Mouse (Mus musculus): ENCODE data around the gene Atg4a-ps. TPM values are rescaled to one million over a fixed set of nuclear protein-coding genes. Genes with fewer than 3 reads are reported as not detected.

Atg4a-ps gene
- polyA plus RNA-seq, 1 experiment from 2014 or later: 0.11 TPM

- WGBS: 60% methylated on average over 1 of the region's 1 CpGs
- Histone ChIP-seq H3K27ac (ENCODE audit: low read depth, low read length) (no peak overlapping the region), H3K9ac (ENCODE audit: low read depth, low read length) (no peak overlapping the region), H3K27me3 (replicated peaks; ENCODE audit: control insufficient read depth, insufficient read depth, low read length) (no peaks in the 10 kb centered on the region), H3K4me2 (ENCODE audit: low read length) (no peak overlapping the region), H3K4me3 (ENCODE audit: low read length) (no peak overlapping the region), H3K4me1 (ENCODE audit: control insufficient read depth, insufficient read depth, low read depth, low read length) (no peaks in the 10 kb centered on the region; the same call in 1 of the 2 replicates), H3K36me3 (ENCODE audit: control insufficient read depth, insufficient read depth, low read length) (no peaks in the 10 kb centered on the region), H3K9me3 (ENCODE audit: control insufficient read depth, low read length) (no peaks in the 10 kb centered on the region)
- ATAC-seq: no peak
Observed at GRCm38 (mm10) chr3:103601561-103601960, 44.3 kb downstream of the Atg4a-ps start.

- 43% methylated on average over 7 of the region's 7 CpGs for WGBS
- ATAC-seq: no peak
- no peak overlapping the region for H3K9ac ChIP-seq (ENCODE audit: low read depth, low read length)
- no peaks in the 10 kb centered on the region for H3K9me3 ChIP-seq (ENCODE audit: control insufficient read depth, low read length)
- no peak overlapping the region for H3K4me3 ChIP-seq (ENCODE audit: low read length)
- H3K4me1 ChIP-seq (ENCODE audit: control insufficient read depth, insufficient read depth, low read depth, low read length): no peaks in the 10 kb centered on the region; the same call in 1 of the 2 replicates
- no peak overlapping the region for H3K27ac ChIP-seq (ENCODE audit: low read depth, low read length)
- no peaks in the 10 kb centered on the region for H3K36me3 ChIP-seq (ENCODE audit: control insufficient read depth, insufficient read depth, low read length)
- H3K27me3 ChIP-seq (replicated peaks; ENCODE audit: control insufficient read depth, insufficient read depth, low read length): no peaks in the 10 kb centered on the region
- no peak overlapping the region for H3K4me2 ChIP-seq (ENCODE audit: low read length)
Observed at GRCm38 (mm10) chr3:103601011-103601410, 44.9 kb downstream of the Atg4a-ps start.

- no peaks in the 10 kb centered on the region; the same call in 1 of the 2 replicates for H3K4me1 ChIP-seq (ENCODE audit: control insufficient read depth, insufficient read depth, low read depth, low read length)
- no peak overlapping the region for H3K9ac ChIP-seq (ENCODE audit: low read depth, low read length)
- H3K36me3 ChIP-seq (ENCODE audit: control insufficient read depth, insufficient read depth, low read length): no peaks in the 10 kb centered on the region
- no peak overlapping the region for H3K27ac ChIP-seq (ENCODE audit: low read depth, low read length)
- no peak overlapping the region for H3K4me2 ChIP-seq (ENCODE audit: low read length)
- 82% methylated on average over 4 of the region's 4 CpGs for WGBS
- H3K9me3 ChIP-seq (ENCODE audit: control insufficient read depth, low read length): no peaks in the 10 kb centered on the region
- ATAC-seq: no peak
- no peaks in the 10 kb centered on the region for H3K27me3 ChIP-seq (replicated peaks; ENCODE audit: control insufficient read depth, insufficient read depth, low read length)
- H3K4me3 ChIP-seq (ENCODE audit: low read length): no peak overlapping the region
Observed at GRCm38 (mm10) chr3:103597586-103597985, 48.3 kb downstream of the Atg4a-ps start.

GRCm38 (mm10) chr3:103595271-103595810 is 50.5 kb downstream of the Atg4a-ps start:
- WGBS: 74% methylated on average over 7 of the region's 7 CpGs

More at GRCm38 (mm10) chr3:103595271-103595810, 50.5 kb downstream of the Atg4a-ps start:
- no peak for ATAC-seq
- Histone ChIP-seq H3K36me3 (ENCODE audit: control insufficient read depth, insufficient read depth, low read length) (no peaks in the 10 kb centered on the region), H3K9ac (ENCODE audit: low read depth, low read length) (no peak overlapping the region), H3K9me3 (ENCODE audit: control insufficient read depth, low read length) (no peaks in the 10 kb centered on the region), H3K4me2 (ENCODE audit: low read length) (no peak overlapping the region), H3K27ac (ENCODE audit: low read depth, low read length) (no peak overlapping the region), H3K4me3 (ENCODE audit: low read length) (no peak overlapping the region), H3K4me1 (ENCODE audit: control insufficient read depth, insufficient read depth, low read depth, low read length) (no peaks in the 10 kb centered on the region), H3K27me3 (replicated peaks; ENCODE audit: control insufficient read depth, insufficient read depth, low read length) (no peaks in the 10 kb centered on the region)

Small RNA genes lying within 50 kb of the gene (microRNA-seq; reads per million reads assigned to microRNA genes)
- not detected for gene Gm25325

Other genes with a start within 250 kb of the Atg4a-ps start
- gene Syt6, start 70.8 kb downstream of the Atg4a-ps start, polyA plus RNA-seq (2015; fragmentation: Nextera tagmentation; extraction: Ambion mirVana): 10.8 and 14.1 TPM in 2 replicates
- gene Olfml3, start 91.9 kb upstream of the Atg4a-ps start, polyA plus RNA-seq (2015; fragmentation: Nextera tagmentation; extraction: Ambion mirVana): 10.0 and 10.5 TPM in 2 replicates
- not detected in 2 replicates for gene Gm10964, start 93.3 kb upstream of the Atg4a-ps start, polyA plus RNA-seq (2015; fragmentation: Nextera tagmentation; extraction: Ambion mirVana)
- gene Hipk1, start 145.5 kb upstream of the Atg4a-ps start, polyA plus RNA-seq (2015; fragmentation: Nextera tagmentation; extraction: Ambion mirVana): 8.9 and 10.1 TPM in 2 replicates
- gene Dclre1b, start 163.4 kb upstream of the Atg4a-ps start, polyA plus RNA-seq (2015; fragmentation: Nextera tagmentation; extraction: Ambion mirVana): 16.9 and 17.0 TPM in 2 replicates
- gene Ap4b1, start 163.5 kb upstream of the Atg4a-ps start, polyA plus RNA-seq (2015; fragmentation: Nextera tagmentation; extraction: Ambion mirVana): 22.1 and 26.0 TPM in 2 replicates
- gene Gm43064, start 163.5 kb upstream of the Atg4a-ps start, polyA plus RNA-seq (2015; fragmentation: Nextera tagmentation; extraction: Ambion mirVana): 0.24 TPM in 1 of 2 replicates, not detected in the other
- 0.33 and 0.40 TPM in 2 replicates for gene Bcl2l15, start 186.5 kb upstream of the Atg4a-ps start, polyA plus RNA-seq (2015; fragmentation: Nextera tagmentation; extraction: Ambion mirVana)
- gene Ptpn22, start 213.7 kb upstream of the Atg4a-ps start, polyA plus RNA-seq (2015; fragmentation: Nextera tagmentation; extraction: Ambion mirVana): 0.43 and 0.59 TPM in 2 replicates

Data from hindbrain, embryonic 16.5 days (tissue).